Mouse (Mus musculus) testis, postnatal 14 days (tissue): Measurements from ENCODE around the gene Fmo1.

Experiments used
- DNase-seq: peaks from one replicate; pipeline ENCODE4 v3.0.0; 2021; ENCODE audit warnings: low spot score

The Fmo1 gene

GRCm38 (mm10) chr1:162866280-162866681 is at the start of gene Fmo1:
TSS of gene Fmo1 (minus strand) at chr1:162866610.
- no peak for DNase-seq

- no peak for DNase-seq
Measured at GRCm38 (mm10) chr1:162914932-162915556, 48.6 kb upstream of the Fmo1 start.

GRCm38 (mm10) chr1:162912085-162912484 is 45.7 kb upstream of the Fmo1 start:
- DNase-seq = no peak

DNA sequence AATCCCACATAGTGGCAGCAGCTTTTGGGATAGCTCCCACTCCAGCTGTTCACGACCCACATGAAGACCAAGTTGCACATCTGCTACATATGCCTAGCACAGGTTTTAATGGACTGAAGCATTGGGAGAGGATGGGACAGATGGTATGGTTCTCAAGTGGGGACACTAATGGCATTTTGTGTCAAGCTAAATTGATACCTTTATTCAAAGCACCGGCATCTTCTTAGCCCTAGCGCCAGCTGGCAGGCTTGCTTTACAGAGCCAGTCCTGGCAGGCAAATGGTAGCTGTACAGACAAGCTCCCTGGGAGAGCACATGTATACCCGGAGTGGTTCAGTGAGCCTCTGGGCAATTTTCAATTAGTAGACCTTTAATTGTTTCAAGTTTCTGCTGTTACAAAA is 35.5 kb upstream of the Fmo1 start:
- no peak for DNase-seq

DNA sequence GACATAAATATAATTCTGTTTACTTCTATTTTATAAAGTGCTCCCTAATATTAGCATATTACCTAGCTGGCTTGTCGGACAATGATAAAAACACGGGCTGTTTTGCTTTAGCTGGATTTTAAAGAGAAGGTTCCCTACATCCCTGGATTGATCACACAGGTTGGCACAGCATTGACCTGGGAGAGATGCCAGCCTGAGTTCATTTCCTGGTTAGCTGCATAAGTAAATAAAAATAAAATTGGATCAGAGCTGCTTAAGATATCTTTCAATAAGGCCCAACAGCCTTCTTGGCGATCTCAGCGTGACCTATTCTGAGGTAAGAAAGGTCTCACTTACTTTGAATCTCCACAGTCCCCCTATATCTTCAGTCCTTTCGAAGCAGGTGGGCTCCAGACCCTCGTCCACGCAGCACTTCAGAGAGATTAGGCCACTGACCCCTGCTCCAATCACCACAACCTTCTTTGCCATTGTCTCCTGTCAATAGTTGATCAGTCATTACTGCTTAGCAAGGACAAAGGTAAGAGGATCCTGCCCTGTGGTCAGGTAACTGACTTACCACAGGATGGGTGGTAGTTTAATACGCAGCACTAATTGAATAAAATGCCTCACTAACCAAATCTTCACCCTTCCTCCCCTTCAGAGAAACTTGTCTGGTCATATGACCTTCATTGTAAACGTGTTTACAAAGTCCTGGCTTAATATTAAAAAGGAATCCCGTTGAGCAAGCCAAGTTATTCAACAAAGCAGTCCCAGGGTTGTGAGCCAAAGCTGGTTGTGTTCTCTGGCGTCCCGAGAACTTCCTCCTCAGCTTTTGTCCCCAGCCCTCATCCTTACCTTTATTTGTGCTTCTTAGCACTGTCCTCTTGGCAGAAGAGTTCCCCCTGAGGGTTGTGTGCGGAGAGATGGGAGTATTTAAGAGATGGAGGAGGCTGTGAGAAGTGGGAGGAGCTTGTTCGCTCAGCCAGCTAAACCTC is 31.7 kb upstream of the Fmo1 start, which contains the start of gene Fmo2:
Fmo2 (minus strand) TSS at position 889 of the 974 bp plus-strand sequence.
- DNase-seq = peak; percentile 19

DNA sequence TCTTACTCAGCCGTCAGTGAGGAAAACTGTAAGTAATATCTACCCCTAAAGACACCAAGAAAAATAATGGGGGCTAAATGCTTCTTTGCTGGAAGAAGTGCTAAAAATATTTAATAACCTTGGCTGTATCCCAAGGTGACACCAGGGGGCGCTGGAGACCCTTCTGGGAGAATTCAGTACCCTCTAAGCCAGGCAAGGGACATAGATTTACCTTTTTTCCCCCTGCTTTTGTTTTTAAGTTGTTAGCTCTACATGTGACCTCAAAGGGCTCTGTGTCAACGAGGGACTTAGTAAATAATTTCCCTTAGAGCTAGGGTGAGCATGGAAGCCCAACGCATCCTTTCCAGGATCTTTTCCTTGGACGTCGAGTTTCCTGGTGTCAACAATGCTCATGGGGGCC is 29.5 kb upstream of the Fmo1 start:
- no peak for DNase-seq

DNA sequence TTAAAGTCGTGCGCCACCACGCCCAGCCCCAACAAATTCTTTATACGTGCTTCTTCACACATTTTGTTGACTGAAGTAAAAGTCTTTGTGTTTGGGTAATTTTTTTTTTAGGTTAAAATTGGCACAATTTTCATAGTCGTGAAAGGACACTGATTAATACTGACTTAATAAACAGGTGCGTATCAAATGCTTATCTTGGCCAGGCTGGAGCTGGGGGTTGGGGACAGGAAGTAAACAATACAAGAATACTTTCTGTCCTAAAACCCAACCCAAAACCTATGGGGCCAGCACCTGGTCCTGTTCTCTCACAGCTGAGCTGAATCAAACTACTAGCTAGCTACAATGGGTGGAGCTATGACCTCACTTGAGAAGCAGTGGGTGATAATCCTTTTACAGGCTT is 26.6 kb upstream of the Fmo1 start:
- DNase-seq = no peak

DNA sequence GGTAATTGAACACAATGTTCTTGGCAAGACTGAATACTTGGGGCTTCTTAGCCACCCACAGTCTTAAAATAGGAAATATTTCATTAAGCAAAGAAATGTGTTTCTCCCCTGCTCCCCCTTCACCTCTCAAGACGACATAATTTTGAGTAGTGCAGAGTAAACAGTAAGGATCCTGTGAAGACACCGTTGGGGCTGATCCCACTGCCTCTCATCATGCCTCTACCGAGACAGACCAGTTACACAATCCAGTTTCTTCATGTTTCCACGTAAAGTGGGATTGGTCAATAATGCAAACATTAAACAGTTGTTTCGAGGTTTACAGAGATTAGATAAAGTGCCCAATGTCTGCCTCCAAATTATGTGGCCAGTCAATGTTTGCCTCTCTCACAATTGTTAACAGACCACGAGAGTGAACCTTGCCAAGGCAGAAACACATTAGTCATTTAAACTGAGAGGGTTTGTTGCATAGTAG is 25.6 kb upstream of the Fmo1 start:
- peak; percentile 19 for DNase-seq

GRCm38 (mm10) chr1:162888646-162889045 is 22.2 kb upstream of the Fmo1 start:
- DNase-seq = no peak

DNA sequence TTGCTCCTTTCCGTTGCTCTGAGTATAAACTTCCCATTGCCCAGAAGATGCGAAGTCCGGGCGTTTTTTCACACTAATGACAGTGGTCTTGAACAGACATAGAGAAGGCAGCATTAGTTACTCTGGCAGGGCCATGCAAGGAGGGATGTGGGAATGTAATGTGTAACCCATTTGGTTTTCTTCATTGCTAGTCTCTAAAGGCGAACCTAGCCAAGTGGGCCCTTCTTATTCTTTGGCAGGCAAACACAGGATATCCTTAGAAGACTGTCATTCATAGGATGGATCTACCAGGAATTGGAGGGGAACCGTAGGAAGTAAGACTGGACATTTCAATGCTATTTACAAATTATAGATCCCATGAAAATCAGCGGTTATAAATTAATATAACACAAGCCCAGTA is 21.2 kb upstream of the Fmo1 start:
- no peak for DNase-seq

DNA sequence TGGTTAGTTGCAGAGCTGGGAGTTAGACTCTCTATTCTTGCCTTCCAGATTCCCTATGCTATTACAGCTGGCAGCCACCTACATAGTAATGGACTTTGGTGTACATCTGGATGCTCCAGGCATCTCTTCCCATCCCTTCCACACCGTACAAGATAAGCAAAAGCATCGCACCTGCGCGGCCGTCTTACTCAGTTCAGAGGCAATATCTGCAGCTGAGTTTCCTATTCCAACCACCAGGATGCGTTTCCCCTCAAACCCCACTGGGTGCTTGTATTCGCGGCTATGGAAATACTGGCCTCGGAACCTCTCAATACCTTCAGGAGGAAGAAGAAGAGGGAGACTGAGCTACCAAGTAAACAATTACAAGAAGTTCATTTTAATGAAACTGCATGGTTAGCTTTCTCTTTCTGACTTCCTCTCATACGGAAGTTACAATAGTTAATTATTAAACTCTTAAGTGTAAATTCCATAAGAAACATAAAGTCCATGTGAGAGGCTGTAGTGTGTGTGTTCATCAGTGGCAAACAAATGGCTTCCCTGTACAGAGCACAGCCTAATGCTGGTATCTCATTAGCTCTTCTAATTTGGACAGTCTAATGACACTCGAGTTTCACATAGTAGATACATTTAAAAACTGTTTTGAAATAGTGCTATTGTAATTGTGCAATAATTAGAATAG is 19.9 kb upstream of the Fmo1 start:
- DNase-seq = no peak

DNA sequence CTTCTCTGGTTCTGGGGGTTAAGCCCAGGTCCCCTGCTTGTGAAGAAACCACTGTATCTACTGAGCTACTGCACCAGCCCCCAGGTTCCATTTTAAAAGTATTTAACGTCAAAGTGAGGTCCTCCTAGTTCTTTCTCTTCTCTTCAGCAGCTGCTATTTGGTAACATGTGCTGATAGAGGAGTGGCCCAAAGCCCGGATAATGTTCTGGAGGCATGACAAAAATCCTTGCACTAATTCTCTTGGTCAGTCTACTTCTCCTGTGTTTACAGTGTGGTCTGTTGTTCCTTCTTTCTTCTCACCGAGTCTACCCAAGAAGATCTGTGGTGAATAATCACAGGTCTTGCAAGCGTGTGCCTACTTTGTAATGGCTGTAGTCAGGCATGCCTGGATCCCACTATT is 16.3 kb upstream of the Fmo1 start:
- DNase-seq = no peak

DNA sequence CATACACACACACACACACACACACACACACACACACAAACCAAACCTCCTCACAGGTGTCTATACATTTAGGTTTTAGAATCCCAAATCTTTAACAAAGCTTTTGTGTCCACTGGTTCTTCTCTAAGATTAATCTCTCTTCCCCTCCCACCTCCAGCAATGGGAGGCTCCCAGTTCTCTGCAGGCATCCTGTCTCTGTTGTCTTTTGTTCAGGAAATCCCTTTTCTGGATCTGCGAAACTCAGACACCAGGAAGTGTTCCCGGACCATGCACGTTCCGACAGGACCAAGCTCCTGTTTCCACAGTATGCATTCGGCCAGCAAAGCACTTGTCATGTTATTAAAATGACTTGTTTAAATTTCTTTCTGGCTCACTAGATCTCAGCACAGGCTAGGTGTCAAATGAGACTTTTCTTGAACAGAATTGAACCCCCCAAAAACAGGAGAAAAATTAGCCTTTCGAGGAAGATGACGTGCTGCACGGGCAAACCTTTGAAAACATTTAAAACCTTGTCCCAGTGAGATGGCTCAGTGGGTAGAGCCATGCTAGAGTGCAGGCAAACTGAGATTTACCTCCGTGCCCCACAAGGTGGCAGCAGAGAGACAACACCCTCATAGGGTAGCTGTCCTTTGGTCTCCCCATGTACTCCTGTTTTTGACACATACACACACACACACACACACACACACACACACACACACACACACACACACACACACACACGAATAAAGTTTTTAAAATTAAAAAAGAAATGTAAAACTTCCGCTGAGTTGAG is 13.4 kb upstream of the Fmo1 start:
- peak; percentile 66 for DNase-seq

DNA sequence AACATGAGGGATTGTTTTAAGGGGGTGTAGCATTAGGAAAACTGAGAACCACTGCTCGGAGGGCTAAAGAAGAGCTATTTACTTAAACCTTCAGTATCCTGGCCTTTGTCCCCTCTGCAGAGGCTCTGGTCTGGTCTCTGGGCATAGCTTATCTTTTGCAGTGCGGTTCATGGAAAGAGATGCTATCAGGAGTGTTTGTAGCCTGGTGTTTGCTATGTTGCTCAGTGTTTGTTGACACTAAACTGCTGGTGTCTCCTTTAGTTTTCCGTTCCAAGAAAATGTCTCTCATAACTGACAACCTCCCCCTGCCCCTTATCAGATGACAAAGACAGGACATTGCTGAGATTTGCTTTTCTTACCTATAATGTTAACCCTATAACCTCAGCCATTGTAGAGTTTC is 8.7 kb upstream of the Fmo1 start:
- DNase-seq = no peak

DNA sequence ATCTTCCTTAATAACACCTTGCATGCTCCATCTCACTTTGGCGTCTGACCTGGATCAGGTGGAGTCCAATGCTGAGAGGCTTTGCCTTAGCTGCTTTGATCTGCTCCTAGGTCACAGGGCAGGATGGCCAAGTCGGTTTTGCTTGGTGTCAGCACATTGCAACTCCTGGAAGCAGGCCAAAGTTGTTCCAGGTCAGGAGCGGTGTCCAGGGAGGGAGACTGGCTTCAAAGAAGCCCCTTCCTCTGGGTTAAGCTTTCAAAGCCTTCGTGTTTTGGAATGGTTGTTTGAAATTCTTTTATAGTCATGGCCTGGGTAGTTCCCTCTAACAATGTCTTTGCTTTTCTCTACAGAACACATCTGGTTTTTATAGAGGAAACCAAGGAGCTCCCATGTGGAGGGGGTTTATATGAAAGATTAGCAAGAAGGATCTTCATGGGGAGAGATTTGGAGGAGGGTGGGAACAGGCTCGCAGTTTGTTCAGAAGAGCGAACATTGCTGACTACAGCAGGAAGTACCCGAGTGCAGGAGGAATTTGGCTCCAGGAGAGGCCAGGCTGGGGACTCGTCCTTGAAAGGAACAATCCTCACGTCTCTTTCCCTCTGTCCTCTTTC is 5.4 kb upstream of the Fmo1 start:
- peak; percentile 27 for DNase-seq

DNA sequence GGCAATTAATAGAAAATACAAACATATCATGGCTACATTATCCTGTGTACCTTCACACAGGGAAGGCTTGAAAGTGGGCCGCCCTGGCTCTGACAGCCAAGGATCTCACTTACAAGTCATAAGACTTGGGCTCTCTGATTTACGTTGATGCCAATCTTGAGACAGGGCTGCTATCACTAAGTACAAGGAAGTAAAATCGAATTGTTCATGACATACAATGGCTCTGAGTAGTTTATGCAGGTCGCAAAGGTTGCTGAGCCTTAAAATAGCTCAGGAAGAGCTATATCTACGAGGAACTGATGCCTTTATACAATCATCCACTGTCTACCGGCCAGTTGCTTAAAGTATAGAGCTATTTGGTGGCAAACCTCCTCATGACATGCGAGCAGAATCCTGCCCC is 4.6 kb upstream of the Fmo1 start:
- no peak for DNase-seq

DNA sequence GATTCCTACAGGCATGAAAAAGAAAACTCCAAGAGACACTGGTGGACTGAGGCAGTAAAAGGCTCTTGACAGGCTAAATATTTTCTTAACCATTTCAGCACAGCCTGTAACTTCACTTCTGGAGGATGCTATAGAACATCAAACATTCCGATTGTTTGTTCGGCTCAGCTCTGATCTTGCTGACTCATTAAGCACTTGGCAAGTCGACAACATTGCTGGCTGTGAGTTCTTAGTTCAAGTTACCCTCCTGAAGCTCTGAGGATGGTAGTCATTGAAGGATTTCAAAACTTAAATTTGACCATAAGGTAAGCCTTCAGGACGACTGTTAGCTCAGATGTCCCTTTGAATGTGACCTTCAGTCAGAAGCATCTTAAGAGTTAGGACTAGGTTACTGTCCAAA is 986 bp upstream of the Fmo1 start:
- DNase-seq = no peak

DNA sequence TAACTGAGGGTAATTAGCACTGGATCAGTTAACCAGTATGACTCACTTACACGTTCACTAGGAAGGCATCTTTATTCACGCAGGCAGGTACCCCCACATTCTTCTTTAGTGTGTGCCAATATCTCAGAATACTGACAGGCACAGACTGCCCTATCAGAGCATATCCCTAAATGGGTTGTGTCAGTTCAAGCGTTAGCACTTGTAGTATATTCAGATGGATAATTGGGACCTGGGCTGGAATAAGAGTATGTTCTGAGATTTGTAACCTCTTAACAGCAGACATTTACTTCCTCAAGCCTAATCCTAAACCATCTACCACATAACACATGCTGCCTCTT is 948 bp downstream of the Fmo1 start:
- no peak for DNase-seq

GRCm38 (mm10) chr1:162864816-162865492 is 1.5 kb downstream of the Fmo1 start:
- DNase-seq = no peak

- DNase-seq = no peak
Measured at GRCm38 (mm10) chr1:162864279-162864678, 2.1 kb downstream of the Fmo1 start.

GRCm38 (mm10) chr1:162863579-162863978 is 2.8 kb downstream of the Fmo1 start:
- DNase-seq = no peak
